Mouse (Mus musculus): ENCODE measurements around the gene Smok3c.

- TF ChIP-seq CTCF (IDR thresholded peaks at IDR 0.05; ENCODE audit: extremely low read depth, insufficient read depth, low read length) (no peak), POLR2A (IDR thresholded peaks at IDR 0.05; ENCODE audit: extremely low read depth, insufficient read depth, low read length) (no peak)
Measured at GRCm38 (mm10) chr5:138009437-138009836, 43.6 kb upstream of the Smok3c start.
